Mouse (Mus musculus): Measurements from ENCODE around the gene Ift46.

DNA sequence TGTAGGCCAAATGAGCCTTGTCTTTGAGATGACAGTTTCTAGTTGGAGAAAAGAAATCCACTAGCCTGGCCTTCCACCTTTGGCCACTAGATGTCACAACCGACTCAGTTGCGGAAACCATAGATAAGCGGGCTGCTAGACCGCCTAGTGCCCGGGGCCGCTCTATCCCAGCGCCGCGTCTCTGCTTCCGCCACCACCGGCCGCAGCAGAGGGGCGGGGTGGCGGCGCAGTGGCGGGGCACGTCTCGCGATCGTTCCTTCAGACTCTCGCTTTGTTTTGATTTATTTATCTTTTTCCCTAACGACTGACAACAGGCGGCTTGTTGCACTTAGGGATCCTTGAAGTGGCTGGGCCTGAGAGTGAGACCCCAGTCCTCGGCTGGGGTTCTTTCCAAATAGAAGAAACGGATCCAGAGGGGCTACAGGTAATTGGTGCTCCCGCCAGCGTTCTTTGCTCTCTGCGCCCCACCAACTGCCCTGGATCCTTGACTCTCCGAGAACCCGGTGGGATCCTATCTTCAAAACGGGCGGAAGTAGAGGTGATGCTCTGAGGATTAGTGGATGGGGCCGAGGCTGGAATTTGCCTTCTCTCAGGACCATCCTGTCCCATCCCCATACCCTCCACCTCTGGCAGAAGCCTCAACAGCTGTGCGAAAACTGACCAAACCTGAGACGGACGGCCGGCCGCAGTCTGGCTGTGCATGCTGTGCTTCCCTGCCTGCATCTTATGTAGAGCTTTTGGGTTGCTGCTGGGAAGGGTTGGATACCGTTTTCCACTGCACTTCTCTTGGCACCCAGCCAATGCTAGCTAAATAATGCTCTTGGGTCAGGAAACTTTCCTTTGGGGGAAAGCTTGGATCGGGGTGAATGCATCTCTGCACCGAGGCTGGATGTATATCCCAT lies 5.3 kb downstream of the Ift46 start:
- TF ChIP-seq CTCF (IDR thresholded peaks at IDR 0.05; ENCODE audit: borderline replicate concordance, control insufficient read depth, extremely low read depth, insufficient read depth, low read length, poor library complexity) (peak; percentile 83), POLR2A (IDR thresholded peaks at IDR 0.05; ENCODE audit: control insufficient read depth, extremely low read depth, insufficient read depth, low read length, poor library complexity) (no peak)
